ENCODE assay signal across 16 mouse cellular contexts in the genomic region with DNA sequence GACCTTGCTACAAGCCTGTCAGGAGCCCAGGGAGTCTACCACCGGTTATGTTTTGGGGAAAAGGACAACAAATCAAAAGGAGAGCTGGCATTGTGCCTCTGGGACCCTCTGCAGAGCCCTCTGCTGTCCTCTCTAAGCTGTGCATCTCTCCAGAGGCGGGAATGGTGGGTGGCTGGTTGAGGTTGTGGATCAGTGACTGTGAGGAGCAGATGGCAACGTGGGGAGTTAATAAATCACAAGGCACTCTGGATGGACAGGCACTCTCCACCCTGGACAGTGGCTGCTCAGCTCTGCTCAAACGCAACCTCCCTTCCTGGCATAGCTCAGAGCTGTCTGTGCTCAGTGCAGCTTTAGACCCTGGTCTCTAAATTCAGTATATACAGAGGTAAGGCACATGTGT.
DNase-seq lines count a peak whose midpoint lies in the region; ATAC-seq and TF ChIP-seq lines count a peak whose summit lies in the region.
"Had no signal": no experiment of that assay in that cellular context is flagged by ENCODE, and none has a peak within 500 bp of the region (broad histone marks: within the 10 kb centered on the region; RNA-seq: fewer than 3 reads in every experiment).

No protein-coding gene starts in this region.

- no peak overlapping the region for H3K4me3 ChIP-seq in heart, postnatal 0 days (ENCODE audit: low read depth, low read length)
- H3K4me3 ChIP-seq in heart, embryonic 11.5 days (ENCODE audit: low read depth, low read length), result no peak overlapping the region
- H3K4me3 ChIP-seq in lung, embryonic 14.5 days (ENCODE audit: low read depth, low read length), result no peak overlapping the region
- no peak overlapping the region for H3K4me3 ChIP-seq in midbrain, postnatal 0 days (ENCODE audit: low read depth, low read length)
- H3K4me3 ChIP-seq: forebrain, embryonic 15.5 days; limb, embryonic 15.5 days had no signal

- no peak for DNase-seq in heart, postnatal 0 days (ENCODE audit: low spot score)
- DNase-seq in lung, embryonic 14.5 days, result peak; percentile 55
- DNase-seq in lung, postnatal 4 days, result no peak
- DNase-seq in embryo, embryonic 10 days (ENCODE audit: low spot score), result peak; percentile 32
- no peak for DNase-seq in midbrain, postnatal 0 days (ENCODE audit: low spot score)
- DNase-seq in adipocyte (ENCODE audit: low spot score), result no peak
- no peak for DNase-seq in left cerebral cortex, postnatal 25 days (ENCODE audit: low spot score in 2 of 2)
- DNase-seq: cerebellum, adult 8-10 months; gastrocnemius, postnatal 36 days; spleen, adult 18-20 months; thymus, adult 18-20 months had no signal

- WGBS in heart, postnatal 0 days, result 51% methylated on average over 4 of the region's 4 CpGs
- 49% methylated on average over 4 of the region's 4 CpGs for WGBS in heart, embryonic 11.5 days (ENCODE audit: insufficient replicate concordance)
- WGBS in lung, embryonic 14.5 days, result 35% methylated on average over 4 of the region's 4 CpGs
- WGBS in midbrain, postnatal 0 days, result 46% methylated on average over 4 of the region's 4 CpGs

- intact Hi-C loops in left cerebral cortex, postnatal 25 days (cut with DNase I), result no loop called here

- no peak overlapping the region for H3K27ac ChIP-seq in heart, postnatal 0 days (ENCODE audit: low read depth)
- no peak overlapping the region for H3K27ac ChIP-seq in heart, embryonic 11.5 days (ENCODE audit: low read depth, low read length)
- no peak overlapping the region for H3K27ac ChIP-seq in lung, embryonic 14.5 days (ENCODE audit: low read depth)
- no peak overlapping the region for H3K27ac ChIP-seq in midbrain, postnatal 0 days (ENCODE audit: low read depth, low read length)
- H3K27ac ChIP-seq: forebrain, embryonic 15.5 days; limb, embryonic 15.5 days; macrophage had no signal

- no peak overlapping the region for H3K9ac ChIP-seq in heart, postnatal 0 days (replicated peaks; ENCODE audit: low read depth, low read length)
- H3K9ac ChIP-seq in heart, embryonic 11.5 days (ENCODE audit: low read depth, low read length), result no peak overlapping the region
- H3K9ac ChIP-seq in lung, embryonic 14.5 days, result no peak overlapping the region
- no peak overlapping the region for H3K9ac ChIP-seq in midbrain, postnatal 0 days (replicated peaks; ENCODE audit: low read length, poor library complexity, severe bottlenecking)
- H3K9ac ChIP-seq: forebrain, embryonic 15.5 days; limb, embryonic 15.5 days had no signal

- H3K27me3 ChIP-seq in heart, postnatal 0 days (ENCODE audit: control insufficient read depth, insufficient read depth, low read length), result no peaks in the 10 kb centered on the region
- no peaks in the 10 kb centered on the region for H3K27me3 ChIP-seq in heart, embryonic 11.5 days (ENCODE audit: control insufficient read depth, insufficient read depth, low read length)
- H3K27me3 ChIP-seq in lung, embryonic 14.5 days (ENCODE audit: insufficient read depth, low read length), result no peaks in the 10 kb centered on the region
- H3K27me3 ChIP-seq in midbrain, postnatal 0 days (ENCODE audit: insufficient read depth, low read length), result no peaks in the 10 kb centered on the region
- H3K27me3 ChIP-seq: forebrain, embryonic 15.5 days; limb, embryonic 15.5 days; Patski had no signal

- no peaks in the 10 kb centered on the region for H3K4me1 ChIP-seq in heart, postnatal 0 days (ENCODE audit: control insufficient read depth, insufficient read depth)
- no peaks in the 10 kb centered on the region for H3K4me1 ChIP-seq in heart, embryonic 11.5 days (ENCODE audit: control insufficient read depth, insufficient read depth, low read length)
- no peaks in the 10 kb centered on the region for H3K4me1 ChIP-seq in lung, embryonic 14.5 days (ENCODE audit: insufficient read depth)
- no peaks in the 10 kb centered on the region for H3K4me1 ChIP-seq in midbrain, postnatal 0 days (ENCODE audit: insufficient read depth, low read length)
- H3K4me1 ChIP-seq: forebrain, embryonic 15.5 days; limb, embryonic 15.5 days had no signal

- no peak for ATAC-seq in heart, postnatal 0 days (ENCODE audit: insufficient read depth, low read depth)
- no peak for ATAC-seq in heart, embryonic 11.5 days (replicated peaks; ENCODE audit: insufficient number of reproducible peaks, low FRiP score, low TSS enrichment)
- ATAC-seq in lung, embryonic 14.5 days (ENCODE audit: insufficient read depth), result no peak
- no peak for ATAC-seq in midbrain, postnatal 0 days (ENCODE audit: low FRiP score)
- ATAC-seq: forebrain, embryonic 15.5 days; Patski had no signal

- no peaks in the 10 kb centered on the region for H3K9me3 ChIP-seq in heart, postnatal 0 days (replicated peaks; ENCODE audit: control insufficient read depth, low read length)
- no peaks in the 10 kb centered on the region for H3K9me3 ChIP-seq in heart, embryonic 11.5 days (replicated peaks; ENCODE audit: control insufficient read depth, low read length)
- H3K9me3 ChIP-seq in lung, embryonic 14.5 days (ENCODE audit: low read depth, low read length), result no peaks in the 10 kb centered on the region
- no peaks in the 10 kb centered on the region for H3K9me3 ChIP-seq in midbrain, postnatal 0 days (ENCODE audit: low read length)
- H3K9me3 ChIP-seq: forebrain, embryonic 15.5 days; limb, embryonic 15.5 days had no signal

- H3K4me2 ChIP-seq in heart, postnatal 0 days (ENCODE audit: low read depth, low read length), result no peak overlapping the region
- H3K4me2 ChIP-seq in heart, embryonic 11.5 days, result no peak overlapping the region
- no peak overlapping the region for H3K4me2 ChIP-seq in lung, embryonic 14.5 days
- H3K4me2 ChIP-seq in midbrain, postnatal 0 days (ENCODE audit: low read depth, low read length, poor library complexity, severe bottlenecking), result no peak overlapping the region
- H3K4me2 ChIP-seq: forebrain, embryonic 15.5 days; limb, embryonic 15.5 days had no signal

- TF ChIP-seq CTCF in heart, postnatal 0 days (IDR thresholded peaks at IDR 0.05; ENCODE audit: low read depth), result peak; percentile 8; the same call in 1 of the 2 replicates
- TF ChIP-seq CTCF in lung, embryonic 14.5 days (IDR thresholded peaks at IDR 0.05; ENCODE audit: low read depth), result peak; percentile 40; the same call in 1 of the 2 replicates
- peak; percentile 49; the same call in 1 of the 2 replicates for TF ChIP-seq CTCF in midbrain, postnatal 0 days (IDR thresholded peaks at IDR 0.05)

- no peaks in the 10 kb centered on the region for H3K36me3 ChIP-seq in heart, postnatal 0 days (replicated peaks; ENCODE audit: control insufficient read depth, insufficient read depth, low read length)
- no peaks in the 10 kb centered on the region for H3K36me3 ChIP-seq in heart, embryonic 11.5 days (ENCODE audit: control insufficient read depth, insufficient read depth, low read length)
- H3K36me3 ChIP-seq in lung, embryonic 14.5 days (ENCODE audit: insufficient read depth), result no peaks in the 10 kb centered on the region
- no peaks in the 10 kb centered on the region for H3K36me3 ChIP-seq in midbrain, postnatal 0 days (ENCODE audit: insufficient read depth, low read length)
- H3K36me3 ChIP-seq: forebrain, embryonic 15.5 days; limb, embryonic 15.5 days had no signal

- TF ChIP-seq EP300 in heart, postnatal 0 days (IDR thresholded peaks at IDR 0.05; ENCODE audit: low read depth), result no peak

Comparison
In these comparisons a context has a peak if more than half of its experiments do, and no peak if none do; other contexts are left out.
1. DNase-seq: peak in lung, embryonic 14.5 days (single experiment) and embryo, embryonic 10 days (single experiment); none in heart, postnatal 0 days (single experiment), lung, postnatal 4 days (0 of 2), midbrain, postnatal 0 days (single experiment), adipocyte (single experiment) and left cerebral cortex, postnatal 25 days (0 of 2).
2. Peak in every context shown above with its lines, with median percentiles within 50 percentile points of each other: CTCF ChIP-seq.